Mouse (Mus musculus) hindbrain, embryonic 13.5 days (tissue): ENCODE data around the gene Ppm1d. TPM values are rescaled to one million over a fixed set of nuclear protein-coding genes. Genes with fewer than 3 reads are reported as not detected.

Experiments
- ATAC-seq: fragments of 200-750 bp; cut with Nextera tagmentation; 2 replicates; pipeline ENCODE4 v1.8.0; 2017; ENCODE audit warnings: moderate TSS enrichment; ENCODE audit not compliant: low FRiP score
- H3K27ac ChIP-seq: fragments of 300-500 bp; sonication (generic); 2 replicates; pipeline ENCODE4 v1.5.1; 2015; ENCODE audit warnings: inconsistent platforms, mild to moderate bottlenecking, moderate library complexity
- H3K27me3 ChIP-seq: fragments of 300-500 bp; sonication (generic); 2 replicates; pipeline ENCODE4 v1.6.1; 2015; ENCODE audit warnings: mild to moderate bottlenecking, inconsistent platforms
- H3K36me3 ChIP-seq: fragments of 300-500 bp; sonication (generic); 2 replicates; pipeline ENCODE4 v1.6.1; 2015; ENCODE audit warnings: mild to moderate bottlenecking, inconsistent platforms
- H3K4me1 ChIP-seq: fragments of 300-500 bp; sonication (generic); replicated peaks from 2 replicates; pipeline ENCODE4 v1.6.1; 2015; ENCODE audit warnings: inconsistent platforms
- H3K4me2 ChIP-seq: fragments of 300-500 bp; sonication (generic); 2 replicates; pipeline ENCODE4 v1.6.1; 2015; ENCODE audit warnings: inconsistent platforms, mild to moderate bottlenecking, moderate library complexity
- H3K4me3 ChIP-seq: fragments of 300-500 bp; sonication (generic); 2 replicates; pipeline ENCODE4 v1.5.1; 2015; ENCODE audit warnings: mild to moderate bottlenecking, inconsistent platforms
- H3K9ac ChIP-seq: fragments of 300-500 bp; sonication (generic); 2 replicates; pipeline ENCODE4 v1.6.1; 2015; ENCODE audit warnings: mild to moderate bottlenecking, inconsistent platforms
- H3K9me3 ChIP-seq: fragments of 300-500 bp; sonication (generic); 2 replicates; pipeline ENCODE4 v1.6.1; 2016; ENCODE audit warnings: inconsistent platforms
- WGBS: fragments of 180-500 bp; shearing (Covaris S2); methylation state at CpG from one replicate; pipeline ENCODE4 v1.1.7; 2015; 5-methylcytosine and 5-hydroxymethylcytosine counted together
- polyA plus RNA-seq: library from polyadenylated mRNA; unstranded; fragments of >200 nt; fragmentation: Nextera tagmentation; extraction: Ambion mirVana; gene quantifications from 2 replicates; pipeline ENCODE4 v1.2.1, GENCODE M21; 2015

Gene Ppm1d
- polyA plus RNA-seq, 1 experiment from 2014 or later: 18.3 TPM

- Histone ChIP-seq H3K4me1 (peaks cover 7% of the 10 kb centered on the region), H3K9me3 (no peaks in the 10 kb centered on the region), H3K9ac (no peak overlapping the region), H3K36me3 (no peaks in the 10 kb centered on the region), H3K4me2 (no peak overlapping the region), H3K27me3 (no peaks in the 10 kb centered on the region), H3K27ac (peak overlapping the region; percentile 25; the same call in 1 of the 2 replicates), H3K4me3 (no peak overlapping the region)
- ATAC-seq: no peak
- WGBS: 39% methylated on average over 12 of the region's 12 CpGs
Measured at GRCm38 (mm10) chr11:85392179-85392863, 81.3 kb downstream of the Ppm1d start.

GRCm38 (mm10) chr11:85392864-85393220, 81.8 kb downstream of the Ppm1d start:
- no peak overlapping the region for H3K4me2 ChIP-seq
- H3K9ac ChIP-seq: no peak overlapping the region
- ATAC-seq: no peak
- 36% methylated on average over 9 of the region's 9 CpGs for WGBS
- H3K27ac ChIP-seq: no peak overlapping the region
- H3K36me3 ChIP-seq: no peaks in the 10 kb centered on the region
- peaks cover 7% of the 10 kb centered on the region for H3K4me1 ChIP-seq
- H3K4me3 ChIP-seq: no peak overlapping the region
- H3K9me3 ChIP-seq: no peaks in the 10 kb centered on the region
- no peaks in the 10 kb centered on the region for H3K27me3 ChIP-seq

- Histone ChIP-seq H3K4me1 (peaks cover 7% of the 10 kb centered on the region), H3K36me3 (no peaks in the 10 kb centered on the region), H3K9ac (no peak overlapping the region), H3K27me3 (no peaks in the 10 kb centered on the region), H3K9me3 (no peaks in the 10 kb centered on the region), H3K4me3 (no peak overlapping the region), H3K27ac (no peak overlapping the region), H3K4me2 (no peak overlapping the region)
- 60% methylated on average over 3 of the region's 3 CpGs for WGBS
- no peak for ATAC-seq
Measured at GRCm38 (mm10) chr11:85393990-85394389, 82.9 kb downstream of the Ppm1d start.

GRCm38 (mm10) chr11:85395361-85395760, 84.3 kb downstream of the Ppm1d start:
- H3K4me1 ChIP-seq: peaks cover 7% of the 10 kb centered on the region
- no peak overlapping the region for H3K27ac ChIP-seq
- H3K27me3 ChIP-seq: no peaks in the 10 kb centered on the region
- H3K4me2 ChIP-seq: no peak overlapping the region
- WGBS: 28% methylated on average over 7 of the region's 7 CpGs
- H3K36me3 ChIP-seq: no peaks in the 10 kb centered on the region
- no peak overlapping the region for H3K9ac ChIP-seq
- no peak overlapping the region for H3K4me3 ChIP-seq
- ATAC-seq: no peak
- no peaks in the 10 kb centered on the region for H3K9me3 ChIP-seq

Other genes with a start within 250 kb of the Ppm1d start
- 10.5 and 13.0 TPM in 2 replicates for gene Usp32, start 171.1 kb upstream of the Ppm1d start, polyA plus RNA-seq
- 1.4 and 1.6 TPM in 2 replicates for gene 1700125H20Rik, start 140.8 kb upstream of the Ppm1d start, polyA plus RNA-seq
- gene Appbp2, start 76.1 kb upstream of the Ppm1d start, polyA plus RNA-seq: 44.0 and 46.3 TPM in 2 replicates
- gene Bcas3, start 41.9 kb downstream of the Ppm1d start, polyA plus RNA-seq: 33.0 and 34.0 TPM in 2 replicates